In genomic region chr12:105603904-105604303, GRCm38 (mm10) we compare ENCODE assay signal across 22 mouse cellular contexts. TPM values are rescaled to one million over a fixed set of nuclear protein-coding genes. Genes with fewer than 3 reads are reported as not detected.
DNase-seq lines count a peak whose midpoint lies in the region; ATAC-seq and TF ChIP-seq lines count a peak whose summit lies in the region.
"Had no signal": no experiment of that assay in that cellular context is flagged by ENCODE, and none has a peak within 500 bp of the region (broad histone marks: within the 10 kb centered on the region; RNA-seq: fewer than 3 reads in every experiment).

No protein-coding gene starts in this region.

- no peak for TF ChIP-seq CTCF in lung, embryonic 14.5 days (IDR thresholded peaks at IDR 0.05; ENCODE audit: low read depth)
- no peak for TF ChIP-seq CTCF in lung, postnatal 0 days (IDR thresholded peaks at IDR 0.05)
- no peak for TF ChIP-seq CTCF in midbrain, postnatal 0 days (IDR thresholded peaks at IDR 0.05)

- no peak for DNase-seq in embryonic facial prominence, embryonic 10.5 days (ENCODE audit: low spot score)
- DNase-seq in lung, embryonic 14.5 days = peak; percentile 66
- DNase-seq in lung, postnatal 0 days (ENCODE audit: low spot score) = no peak
- DNase-seq in midbrain, embryonic 10.5 days (ENCODE audit: low spot score) = no peak
- no peak for DNase-seq in midbrain, postnatal 0 days (ENCODE audit: low spot score)
- DNase-seq: adrenal gland, adult 8-10 months; adrenal gland, postnatal 14 days; adrenal gland, postnatal 36 days; B cell, adult 2 months; cerebellum, adult 11-12 months; cerebellum, adult 2 months; cerebellum, adult 9-10 months; cerebellum, postnatal 25 days; forebrain, postnatal 0 days had no signal

- H3K9ac ChIP-seq in embryonic facial prominence, embryonic 13.5 days = no peak overlapping the region
- no peak overlapping the region for H3K9ac ChIP-seq in lung, embryonic 14.5 days
- H3K9ac ChIP-seq in lung, postnatal 0 days (replicated peaks; ENCODE audit: low read depth) = no peak overlapping the region
- no peak overlapping the region for H3K9ac ChIP-seq in midbrain, postnatal 0 days (replicated peaks; ENCODE audit: low read length, poor library complexity, severe bottlenecking)
- H3K9ac ChIP-seq: forebrain, embryonic 13.5 days; forebrain, embryonic 15.5 days; forebrain, postnatal 0 days had no signal

- H3K9me3 ChIP-seq in embryonic facial prominence, embryonic 13.5 days = no peaks in the 10 kb centered on the region
- no peaks in the 10 kb centered on the region for H3K9me3 ChIP-seq in embryonic facial prominence, embryonic 10.5 days
- no peaks in the 10 kb centered on the region for H3K9me3 ChIP-seq in lung, embryonic 14.5 days (ENCODE audit: low read depth, low read length)
- H3K9me3 ChIP-seq in lung, postnatal 0 days (ENCODE audit: low read length) = no peaks in the 10 kb centered on the region
- H3K9me3 ChIP-seq in midbrain, embryonic 10.5 days (replicated peaks) = no peaks in the 10 kb centered on the region
- no peaks in the 10 kb centered on the region for H3K9me3 ChIP-seq in midbrain, postnatal 0 days (ENCODE audit: low read length)
- H3K9me3 ChIP-seq: forebrain, embryonic 13.5 days; forebrain, embryonic 15.5 days; G1E had no signal

- peak; percentile 13; the same call in 1 of the 2 replicates for ATAC-seq in embryonic facial prominence, embryonic 13.5 days (ENCODE audit: insufficient number of reproducible peaks, insufficient read depth, low FRiP score, low TSS enrichment, low read depth)
- ATAC-seq in lung, embryonic 14.5 days (ENCODE audit: insufficient read depth) = peak; percentile 47; the same call in 1 of the 2 replicates
- no peak for ATAC-seq in lung, postnatal 0 days
- no peak for ATAC-seq in midbrain, postnatal 0 days (ENCODE audit: low FRiP score)
- ATAC-seq: activated CD4-positive, CD25-positive, alpha-beta regulatory T cell, adult 4 months; CD4-positive, CD25-positive, alpha-beta regulatory T cell, adult 4 months; forebrain, embryonic 13.5 days; forebrain, embryonic 15.5 days; forebrain, postnatal 0 days; Patski had no signal

- H3K4me1 ChIP-seq in embryonic facial prominence, embryonic 13.5 days = peaks cover 17% of the 10 kb centered on the region
- H3K4me1 ChIP-seq in embryonic facial prominence, embryonic 10.5 days = peaks cover 34% of the 10 kb centered on the region
- H3K4me1 ChIP-seq in lung, embryonic 14.5 days (ENCODE audit: insufficient read depth) = no peaks in the 10 kb centered on the region
- no peaks in the 10 kb centered on the region for H3K4me1 ChIP-seq in lung, postnatal 0 days (ENCODE audit: insufficient read depth, low read depth, low read length)
- H3K4me1 ChIP-seq in midbrain, embryonic 10.5 days = peaks cover 61% of the 10 kb centered on the region
- H3K4me1 ChIP-seq in midbrain, postnatal 0 days (ENCODE audit: insufficient read depth, low read length) = no peaks in the 10 kb centered on the region

- H3K4me2 ChIP-seq in embryonic facial prominence, embryonic 13.5 days = no peak overlapping the region
- H3K4me2 ChIP-seq in lung, embryonic 14.5 days = no peak overlapping the region
- H3K4me2 ChIP-seq in lung, postnatal 0 days (replicated peaks; ENCODE audit: low read depth, low read length) = no peak overlapping the region
- no peak overlapping the region for H3K4me2 ChIP-seq in midbrain, postnatal 0 days (ENCODE audit: low read depth, low read length, poor library complexity, severe bottlenecking)
- H3K4me2 ChIP-seq: forebrain, embryonic 13.5 days; forebrain, embryonic 15.5 days had no signal

- H3K36me3 ChIP-seq in embryonic facial prominence, embryonic 13.5 days = no peaks in the 10 kb centered on the region
- no peaks in the 10 kb centered on the region for H3K36me3 ChIP-seq in embryonic facial prominence, embryonic 10.5 days (replicated peaks)
- no peaks in the 10 kb centered on the region for H3K36me3 ChIP-seq in lung, embryonic 14.5 days (ENCODE audit: insufficient read depth)
- H3K36me3 ChIP-seq in lung, postnatal 0 days (ENCODE audit: insufficient read depth, low read length) = no peaks in the 10 kb centered on the region
- no peaks in the 10 kb centered on the region for H3K36me3 ChIP-seq in midbrain, embryonic 10.5 days
- H3K36me3 ChIP-seq in midbrain, postnatal 0 days (ENCODE audit: insufficient read depth, low read length) = no peaks in the 10 kb centered on the region
- H3K36me3 ChIP-seq: forebrain, embryonic 15.5 days had no signal

- H3K27me3 ChIP-seq in embryonic facial prominence, embryonic 13.5 days = no peaks in the 10 kb centered on the region
- no peaks in the 10 kb centered on the region for H3K27me3 ChIP-seq in embryonic facial prominence, embryonic 10.5 days (replicated peaks; ENCODE audit: low read depth, poor library complexity, severe bottlenecking)
- no peaks in the 10 kb centered on the region for H3K27me3 ChIP-seq in lung, embryonic 14.5 days (ENCODE audit: insufficient read depth, low read length)
- H3K27me3 ChIP-seq in lung, postnatal 0 days (replicated peaks; ENCODE audit: insufficient read depth, low read length) = no peaks in the 10 kb centered on the region
- H3K27me3 ChIP-seq in midbrain, embryonic 10.5 days (ENCODE audit: low read depth, poor library complexity, severe bottlenecking) = peaks cover 77% of the 10 kb centered on the region
- H3K27me3 ChIP-seq in midbrain, postnatal 0 days (ENCODE audit: insufficient read depth, low read length) = no peaks in the 10 kb centered on the region
- H3K27me3 ChIP-seq: CH12.LX; forebrain, embryonic 13.5 days; forebrain, embryonic 15.5 days; Patski had no signal

- TF ChIP-seq EP300 in lung, postnatal 0 days (IDR thresholded peaks at IDR 0.05) = no peak

- H3K4me3 ChIP-seq in embryonic facial prominence, embryonic 13.5 days = no peak overlapping the region
- H3K4me3 ChIP-seq in embryonic facial prominence, embryonic 10.5 days = no peak overlapping the region
- H3K4me3 ChIP-seq in lung, embryonic 14.5 days (ENCODE audit: low read depth, low read length) = no peak overlapping the region
- no peak overlapping the region for H3K4me3 ChIP-seq in lung, postnatal 0 days (ENCODE audit: low read depth, low read length)
- no peak overlapping the region for H3K4me3 ChIP-seq in midbrain, embryonic 10.5 days
- no peak overlapping the region for H3K4me3 ChIP-seq in midbrain, postnatal 0 days (ENCODE audit: low read depth, low read length)
- H3K4me3 ChIP-seq: forebrain, embryonic 13.5 days; forebrain, embryonic 15.5 days had no signal

- H3K27ac ChIP-seq in embryonic facial prominence, embryonic 13.5 days = no peak overlapping the region
- H3K27ac ChIP-seq in embryonic facial prominence, embryonic 10.5 days (replicated peaks) = no peak overlapping the region
- H3K27ac ChIP-seq in lung, embryonic 14.5 days (ENCODE audit: low read depth) = no peak overlapping the region
- H3K27ac ChIP-seq in lung, postnatal 0 days (ENCODE audit: low read length) = no peak overlapping the region
- peak overlapping the region; percentile 67 for H3K27ac ChIP-seq in midbrain, embryonic 10.5 days (replicated peaks)
- no peak overlapping the region for H3K27ac ChIP-seq in midbrain, postnatal 0 days (ENCODE audit: low read depth, low read length)
- H3K27ac ChIP-seq: forebrain, embryonic 13.5 days; forebrain, embryonic 15.5 days had no signal

- WGBS in embryonic facial prominence, embryonic 13.5 days = 86% methylated on average over 11 of the region's 11 CpGs
- 94% methylated on average over 11 of the region's 11 CpGs for WGBS in embryonic facial prominence, embryonic 10.5 days
- WGBS in lung, embryonic 14.5 days = 60% methylated on average over 11 of the region's 11 CpGs
- WGBS in lung, postnatal 0 days = 71% methylated on average over 11 of the region's 11 CpGs
- WGBS in midbrain, embryonic 10.5 days = 94% methylated on average over 11 of the region's 11 CpGs
- WGBS in midbrain, postnatal 0 days = 96% methylated on average over 11 of the region's 11 CpGs

RNA-seq across cellular contexts. Expression of gene Bdkrb1, which starts 1.0 kb away (rescaled TPM):
- not detected in 2 replicates for polyA plus RNA-seq in embryonic facial prominence, embryonic 13.5 days (2015; fragmentation: Nextera tagmentation; extraction: Ambion mirVana)
- 0.11 and 0.15 TPM in 2 replicates for polyA plus RNA-seq in embryonic facial prominence, embryonic 10.5 days (2016; fragmentation: Nextera tagmentation; extraction: Ambion mirVana)
- not detected in 2 replicates for polyA plus RNA-seq in lung, embryonic 14.5 days (2014; fragmentation: Nextera tagmentation; extraction: Ambion mirVana)
- 0.26 and 0.37 TPM in 2 replicates for polyA plus RNA-seq in lung, postnatal 0 days (2015; fragmentation: Nextera tagmentation; extraction: Ambion mirVana)
- not detected in 2 replicates for polyA plus RNA-seq in midbrain, embryonic 10.5 days (2016; fragmentation: Nextera tagmentation; extraction: Ambion mirVana)
- total RNA-seq in midbrain, postnatal 0 days (2014; rRNA removed) = 0.22 and 0.24 TPM in 2 replicates
- 0.19 and 0.25 TPM in 2 replicates for polyA plus RNA-seq in midbrain, postnatal 0 days (2015; fragmentation: Nextera tagmentation; extraction: Ambion mirVana)
- total RNA-seq: adrenal gland, adult 8-10 months; adrenal gland, postnatal 36 days; forebrain, postnatal 0 days; G1E had no signal
- polyA plus RNA-seq: cerebellum, adult 2 months; forebrain, embryonic 13.5 days; G1E had no signal

RNA-seq across cellular contexts. Expression of gene Bdkrb2, which starts 40.9 kb away (rescaled TPM):
- polyA plus RNA-seq in embryonic facial prominence, embryonic 13.5 days (2015; fragmentation: Nextera tagmentation; extraction: Ambion mirVana) = 0.70 and 1.1 TPM in 2 replicates
- polyA plus RNA-seq in embryonic facial prominence, embryonic 10.5 days (2016; fragmentation: Nextera tagmentation; extraction: Ambion mirVana) = 0.53 and 0.82 TPM in 2 replicates
- 0.09 and 0.21 TPM in 2 replicates for polyA plus RNA-seq in lung, embryonic 14.5 days (2014; fragmentation: Nextera tagmentation; extraction: Ambion mirVana)
- polyA plus RNA-seq in lung, postnatal 0 days (2015; fragmentation: Nextera tagmentation; extraction: Ambion mirVana) = 2.1 and 2.5 TPM in 2 replicates
- polyA plus RNA-seq in midbrain, embryonic 10.5 days (2016; fragmentation: Nextera tagmentation; extraction: Ambion mirVana) = 0.46 and 0.72 TPM in 2 replicates
- 1.6 and 2.9 TPM in 2 replicates for total RNA-seq in midbrain, postnatal 0 days (2014; rRNA removed)
- 0.64 and 0.97 TPM in 2 replicates for polyA plus RNA-seq in midbrain, postnatal 0 days (2015; fragmentation: Nextera tagmentation; extraction: Ambion mirVana)
- total RNA-seq: CH12.LX had no signal
- polyA plus RNA-seq: activated CD4-positive, CD25-positive, alpha-beta regulatory T cell, adult 4 months; CD4-positive, CD25-positive, alpha-beta regulatory T cell, adult 4 months had no signal

Comparison
In these comparisons a context has a peak if more than half of its experiments do, and no peak if none do; other contexts are left out.
1. ATAC-seq: peak in embryonic facial prominence, embryonic 13.5 days (single experiment) and lung, embryonic 14.5 days (single experiment); none in lung, postnatal 0 days (single experiment) and midbrain, postnatal 0 days (single experiment).